ENCODE assay signal across 14 mouse cellular contexts in genomic region chr5:112663701-112664100, GRCm38 (mm10).
DNase-seq lines count a peak whose midpoint lies in the region; ATAC-seq and TF ChIP-seq lines count a peak whose summit lies in the region.
"Had no signal": no experiment of that assay in that cellular context is flagged by ENCODE, and none has a peak within 500 bp of the region (broad histone marks: within the 10 kb centered on the region; RNA-seq: fewer than 3 reads in every experiment).

No protein-coding gene starts in this region.

- H3K36me3 ChIP-seq in embryonic facial prominence, embryonic 13.5 days = no peaks in the 10 kb centered on the region
- H3K36me3 ChIP-seq in hindbrain, embryonic 14.5 days (replicated peaks; ENCODE audit: control insufficient read depth, insufficient read depth) = no peaks in the 10 kb centered on the region
- H3K36me3 ChIP-seq in neural tube, embryonic 14.5 days (ENCODE audit: control insufficient read depth, insufficient read depth, low read length) = no peaks in the 10 kb centered on the region
- H3K36me3 ChIP-seq: heart, embryonic 12.5 days; hindbrain, embryonic 15.5 days had no signal

- peak overlapping the region; percentile 72 for H3K27ac ChIP-seq in layer of hippocampus, adult 2 months
- peak overlapping the region; percentile 78 for H3K27ac ChIP-seq in embryonic facial prominence, embryonic 13.5 days
- H3K27ac ChIP-seq in hindbrain, embryonic 14.5 days = peak overlapping the region; percentile 44
- H3K27ac ChIP-seq in neural tube, embryonic 14.5 days (ENCODE audit: low read depth, low read length) = no peak overlapping the region
- H3K27ac ChIP-seq: hindbrain, embryonic 15.5 days; kidney, postnatal 0 days had no signal

- no peak for DNase-seq in layer of hippocampus, adult 2 months (ENCODE audit: low spot score in 2 of 2)
- no peak for DNase-seq in layer of hippocampus, adult 11-12 months (ENCODE audit: low spot score)
- no peak for DNase-seq in hindbrain, embryonic 14.5 days (ENCODE audit: low spot score)
- no peak for DNase-seq in layer of hippocampus, adult 9-11 months
- no peak for DNase-seq in thymus, postnatal 0 days (ENCODE audit: low spot score)
- DNase-seq: layer of hippocampus, postnatal 36 days; lung, postnatal 36 days had no signal

- H3K27me3 ChIP-seq in embryonic facial prominence, embryonic 13.5 days = no peaks in the 10 kb centered on the region
- H3K27me3 ChIP-seq in hindbrain, embryonic 14.5 days (ENCODE audit: control insufficient read depth, insufficient read depth, low read length) = no peaks in the 10 kb centered on the region
- no peaks in the 10 kb centered on the region for H3K27me3 ChIP-seq in neural tube, embryonic 14.5 days (ENCODE audit: control insufficient read depth, insufficient read depth, low read length)
- H3K27me3 ChIP-seq: hindbrain, embryonic 15.5 days had no signal

- ATAC-seq in embryonic facial prominence, embryonic 13.5 days (ENCODE audit: insufficient number of reproducible peaks, insufficient read depth, low FRiP score, low TSS enrichment, low read depth) = 0 out of 2 replicates have a peak, but pooled peaks have one; percentile 35
- ATAC-seq in hindbrain, embryonic 14.5 days (ENCODE audit: low FRiP score) = no peak
- ATAC-seq in neural tube, embryonic 14.5 days (ENCODE audit: low read depth) = 0 out of 2 replicates have a peak, but pooled peaks have one; percentile 28

- no peak overlapping the region for H3K4me2 ChIP-seq in embryonic facial prominence, embryonic 13.5 days
- no peak overlapping the region for H3K4me2 ChIP-seq in hindbrain, embryonic 14.5 days (replicated peaks)
- H3K4me2 ChIP-seq in neural tube, embryonic 14.5 days (ENCODE audit: low read depth, low read length) = no peak overlapping the region
- H3K4me2 ChIP-seq: heart, embryonic 12.5 days; hindbrain, embryonic 15.5 days; liver, embryonic 11.5 days had no signal

- no peak for TF ChIP-seq CTCF in layer of hippocampus, adult 2 months (conservative IDR thresholded peaks at IDR 0.05)

- H3K4me1 ChIP-seq in embryonic facial prominence, embryonic 13.5 days = peaks cover 30% of the 10 kb centered on the region
- peaks cover 33% of the 10 kb centered on the region for H3K4me1 ChIP-seq in hindbrain, embryonic 14.5 days (replicated peaks; ENCODE audit: control insufficient read depth, insufficient read depth, low read length)
- peaks cover 11% of the 10 kb centered on the region; the same call in 1 of the 2 replicates for H3K4me1 ChIP-seq in neural tube, embryonic 14.5 days (ENCODE audit: control insufficient read depth, insufficient read depth, low read length)
- H3K4me1 ChIP-seq: heart, embryonic 12.5 days had no signal

- H3K4me3 ChIP-seq in layer of hippocampus, adult 2 months = no peak overlapping the region
- H3K4me3 ChIP-seq in embryonic facial prominence, embryonic 13.5 days = no peak overlapping the region
- H3K4me3 ChIP-seq in hindbrain, embryonic 14.5 days (replicated peaks; ENCODE audit: low read length) = no peak overlapping the region
- no peak overlapping the region for H3K4me3 ChIP-seq in neural tube, embryonic 14.5 days (ENCODE audit: low read depth, low read length)
- H3K4me3 ChIP-seq: heart, embryonic 12.5 days; hindbrain, embryonic 15.5 days; myocyte had no signal

- H3K9ac ChIP-seq in embryonic facial prominence, embryonic 13.5 days = no peak overlapping the region
- H3K9ac ChIP-seq in hindbrain, embryonic 14.5 days = no peak overlapping the region
- no peak overlapping the region for H3K9ac ChIP-seq in neural tube, embryonic 14.5 days (replicated peaks; ENCODE audit: low read depth, low read length)
- H3K9ac ChIP-seq: heart, embryonic 12.5 days; hindbrain, embryonic 15.5 days had no signal

- 0 out of 2 replicates have a peak, but pooled peaks cover 3% of the 10 kb centered on the region for H3K9me3 ChIP-seq in embryonic facial prominence, embryonic 13.5 days
- H3K9me3 ChIP-seq in hindbrain, embryonic 14.5 days (ENCODE audit: control insufficient read depth, low read length) = no peaks in the 10 kb centered on the region
- no peaks in the 10 kb centered on the region for H3K9me3 ChIP-seq in neural tube, embryonic 14.5 days (ENCODE audit: control insufficient read depth, low read length)
- H3K9me3 ChIP-seq: hindbrain, embryonic 15.5 days had no signal

- WGBS in embryonic facial prominence, embryonic 13.5 days = 0% methylated on average over 1 of the region's 1 CpGs
- 0% methylated on average over 1 of the region's 1 CpGs for WGBS in hindbrain, embryonic 14.5 days
- 6% methylated on average over 1 of the region's 1 CpGs for WGBS in neural tube, embryonic 14.5 days
